Mouse (Mus musculus): ENCODE results near the gene March10. TPM values are rescaled to one million over a fixed set of nuclear protein-coding genes. Genes with fewer than 3 reads are reported as not detected.

March10 gene
- polyA plus RNA-seq, 1 experiment from 2014 or later = not detected

DNA sequence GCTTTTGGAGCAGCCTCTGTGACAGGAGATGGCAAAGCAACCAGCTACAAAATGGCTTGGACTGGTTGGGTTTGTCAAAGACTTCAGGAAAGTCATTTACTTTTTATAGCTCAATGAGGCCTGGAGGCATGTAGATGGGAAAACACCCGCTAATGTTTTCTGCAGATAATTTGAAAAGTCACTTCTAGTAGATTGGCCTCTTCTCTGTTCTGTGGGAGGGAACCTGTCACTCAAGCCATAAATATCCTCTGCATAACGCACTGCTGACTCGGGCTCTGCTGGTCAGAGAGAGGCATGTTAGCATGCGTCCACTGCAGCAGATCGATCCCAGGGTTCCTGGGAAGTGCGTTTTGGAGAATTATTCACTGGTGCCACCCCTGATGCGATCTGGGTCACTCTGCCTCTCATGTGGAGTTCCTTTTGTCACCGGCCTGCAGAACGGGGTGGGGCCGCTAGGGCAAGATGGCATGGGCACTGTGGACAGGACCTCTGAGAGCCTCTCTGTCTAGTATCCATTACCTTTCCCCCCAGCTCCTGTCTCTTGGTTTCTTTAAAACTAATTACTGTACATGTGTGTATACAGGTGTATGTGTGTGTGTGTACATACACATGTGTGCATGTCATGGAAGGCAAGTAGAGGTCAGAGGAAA lies 81.9 kb downstream of the March10 start:
- DNase-seq (ENCODE audit: low spot score) (no peak), ATAC-seq (ENCODE audit: insufficient number of reproducible peaks, low FRiP score, low TSS enrichment, low read depth) (no peak)
- H3K9ac ChIP-seq (ENCODE audit: low read length) = no peak overlapping the region
- no peak overlapping the region for H3K27ac ChIP-seq (replicated peaks; ENCODE audit: low read depth, low read length)
- no peaks in the 10 kb centered on the region for H3K9me3 ChIP-seq (ENCODE audit: control insufficient read depth, low read length)
- H3K36me3 ChIP-seq (ENCODE audit: control insufficient read depth, insufficient read depth, low read length) = no peaks in the 10 kb centered on the region
- H3K27me3 ChIP-seq (ENCODE audit: control insufficient read depth, insufficient read depth, low read length) = no peaks in the 10 kb centered on the region
- 61% methylated on average over 10 of the region's 10 CpGs for WGBS
- no peaks in the 10 kb centered on the region for H3K4me1 ChIP-seq (ENCODE audit: control insufficient read depth, insufficient read depth, low read length)
- H3K4me3 ChIP-seq (ENCODE audit: low read depth, low read length) = no peak overlapping the region
- no peak overlapping the region for H3K4me2 ChIP-seq (ENCODE audit: low read depth, severe bottlenecking)

DNA sequence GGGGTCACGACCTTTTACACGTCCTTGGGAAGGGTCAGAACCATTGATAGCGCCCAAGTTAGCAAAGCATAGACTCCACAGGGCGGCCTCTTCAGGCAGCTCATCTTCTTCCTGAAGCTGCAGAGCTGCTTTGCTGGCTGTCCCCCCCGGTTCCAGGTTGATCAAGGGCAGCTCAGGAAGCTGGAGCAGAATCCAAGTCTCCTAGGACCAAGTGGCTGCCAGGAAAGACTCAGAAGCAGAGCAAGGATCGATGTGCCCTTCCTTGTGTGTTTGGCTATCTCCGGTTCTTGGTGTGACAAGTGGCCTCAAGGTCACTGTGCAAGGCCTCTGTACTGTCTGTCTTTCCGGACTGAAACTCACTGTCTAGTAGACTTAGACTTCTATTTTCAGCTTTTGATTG lies 82.7 kb downstream of the March10 start:
- Histone ChIP-seq H3K36me3 (ENCODE audit: control insufficient read depth, insufficient read depth, low read length) (no peaks in the 10 kb centered on the region), H3K4me1 (ENCODE audit: control insufficient read depth, insufficient read depth, low read length) (no peaks in the 10 kb centered on the region), H3K9me3 (ENCODE audit: control insufficient read depth, low read length) (no peaks in the 10 kb centered on the region), H3K4me2 (ENCODE audit: low read depth, severe bottlenecking) (no peak overlapping the region), H3K27ac (replicated peaks; ENCODE audit: low read depth, low read length) (no peak overlapping the region), H3K4me3 (ENCODE audit: low read depth, low read length) (no peak overlapping the region), H3K9ac (ENCODE audit: low read length) (no peak overlapping the region), H3K27me3 (ENCODE audit: control insufficient read depth, insufficient read depth, low read length) (no peaks in the 10 kb centered on the region)
- ATAC-seq (ENCODE audit: insufficient number of reproducible peaks, low FRiP score, low TSS enrichment, low read depth) (no peak), DNase-seq (ENCODE audit: low spot score) (no peak)
- 71% methylated on average over 8 of the region's 8 CpGs for WGBS

DNA sequence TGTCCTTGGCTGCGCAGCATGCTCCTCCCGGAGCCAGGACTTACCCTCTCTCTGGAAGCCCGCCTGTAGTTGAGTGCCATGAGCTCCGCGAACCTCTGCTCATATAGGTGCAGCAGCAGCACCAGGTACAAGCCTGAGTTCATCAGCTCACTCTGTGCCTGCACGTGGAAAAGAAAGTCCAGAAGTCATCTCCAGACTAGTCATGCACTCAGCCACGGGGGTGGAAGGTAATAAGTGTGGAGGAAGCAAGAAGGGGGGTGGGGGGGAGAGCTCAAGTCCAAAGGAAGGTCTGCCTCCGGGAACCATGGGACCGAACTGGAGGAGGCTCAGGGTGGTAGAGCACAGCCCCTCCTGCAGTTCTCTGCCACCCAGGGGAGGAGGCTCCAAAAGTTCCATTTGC lies 84.7 kb downstream of the March10 start:
- Histone ChIP-seq H3K4me3 (ENCODE audit: low read depth, low read length) (no peak overlapping the region), H3K27ac (replicated peaks; ENCODE audit: low read depth, low read length) (no peak overlapping the region), H3K4me1 (ENCODE audit: control insufficient read depth, insufficient read depth, low read length) (no peaks in the 10 kb centered on the region), H3K9ac (ENCODE audit: low read length) (no peak overlapping the region), H3K27me3 (ENCODE audit: control insufficient read depth, insufficient read depth, low read length) (no peaks in the 10 kb centered on the region), H3K4me2 (ENCODE audit: low read depth, severe bottlenecking) (no peak overlapping the region), H3K36me3 (ENCODE audit: control insufficient read depth, insufficient read depth, low read length) (no peaks in the 10 kb centered on the region), H3K9me3 (ENCODE audit: control insufficient read depth, low read length) (no peaks in the 10 kb centered on the region)
- no peak for DNase-seq (ENCODE audit: low spot score)
- 82% methylated on average over 9 of the region's 9 CpGs for WGBS
- no peak for ATAC-seq (ENCODE audit: insufficient number of reproducible peaks, low FRiP score, low TSS enrichment, low read depth)

GRCm38 (mm10) chr11:105369526-105370386 lies 86.8 kb downstream of the March10 start:
- H3K4me1 ChIP-seq (ENCODE audit: control insufficient read depth, insufficient read depth, low read length) = peaks cover 2% of the 10 kb centered on the region
- ATAC-seq (ENCODE audit: insufficient number of reproducible peaks, low FRiP score, low TSS enrichment, low read depth) (no peak), DNase-seq (ENCODE audit: low spot score) (no peak)
- H3K27ac ChIP-seq (replicated peaks; ENCODE audit: low read depth, low read length) = no peak overlapping the region
- WGBS = 92% methylated on average over 13 of the region's 13 CpGs
- H3K9me3 ChIP-seq (ENCODE audit: control insufficient read depth, low read length) = no peaks in the 10 kb centered on the region
- H3K4me3 ChIP-seq (ENCODE audit: low read depth, low read length) = no peak overlapping the region
- H3K4me2 ChIP-seq (ENCODE audit: low read depth, severe bottlenecking) = no peak overlapping the region
- H3K36me3 ChIP-seq (ENCODE audit: control insufficient read depth, insufficient read depth, low read length) = no peaks in the 10 kb centered on the region
- no peak overlapping the region for H3K9ac ChIP-seq (ENCODE audit: low read length)
- no peaks in the 10 kb centered on the region for H3K27me3 ChIP-seq (ENCODE audit: control insufficient read depth, insufficient read depth, low read length)

DNA sequence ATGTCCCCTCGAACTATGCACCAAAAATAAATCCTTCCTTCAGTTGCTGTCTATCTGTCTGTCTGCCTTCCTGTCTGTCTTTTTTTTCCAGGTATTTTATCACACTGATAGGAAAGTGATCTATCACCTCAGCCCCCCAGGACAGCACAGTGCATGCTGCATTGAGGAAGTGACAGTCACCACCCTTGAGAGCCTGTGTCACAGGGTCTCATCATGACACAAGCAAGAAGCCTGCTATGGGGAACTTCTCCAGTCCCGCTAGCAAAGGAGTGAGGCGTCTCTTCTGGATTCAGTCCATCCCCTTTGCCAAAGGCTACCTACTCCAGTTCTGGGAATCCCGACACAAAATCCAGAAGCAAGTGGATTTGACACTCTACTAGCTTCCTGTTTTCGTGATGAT lies 87.7 kb downstream of the March10 start:
- no peak for ATAC-seq (ENCODE audit: insufficient number of reproducible peaks, low FRiP score, low TSS enrichment, low read depth)
- no peak overlapping the region for H3K4me2 ChIP-seq (ENCODE audit: low read depth, severe bottlenecking)

GRCm38 (mm10) chr11:105367163-105367562 lies 89.4 kb downstream of the March10 start:
- DNase-seq (ENCODE audit: low spot score) = no peak
- no peaks in the 10 kb centered on the region for H3K9me3 ChIP-seq (ENCODE audit: control insufficient read depth, low read length)

More for the DNA sequence above, 87.7 kb downstream of the March10 start:
- H3K9me3 ChIP-seq (ENCODE audit: control insufficient read depth, low read length) = no peaks in the 10 kb centered on the region
- no peak for DNase-seq (ENCODE audit: low spot score)
- H3K9ac ChIP-seq (ENCODE audit: low read length) = no peak overlapping the region
- no peaks in the 10 kb centered on the region for H3K27me3 ChIP-seq (ENCODE audit: control insufficient read depth, insufficient read depth, low read length)
- no peak overlapping the region for H3K4me3 ChIP-seq (ENCODE audit: low read depth, low read length)
- H3K36me3 ChIP-seq (ENCODE audit: control insufficient read depth, insufficient read depth, low read length) = no peaks in the 10 kb centered on the region
- peaks cover 6% of the 10 kb centered on the region for H3K4me1 ChIP-seq (ENCODE audit: control insufficient read depth, insufficient read depth, low read length)
- no peak overlapping the region for H3K27ac ChIP-seq (replicated peaks; ENCODE audit: low read depth, low read length)
- 93% methylated on average over 5 of the region's 5 CpGs for WGBS

DNA sequence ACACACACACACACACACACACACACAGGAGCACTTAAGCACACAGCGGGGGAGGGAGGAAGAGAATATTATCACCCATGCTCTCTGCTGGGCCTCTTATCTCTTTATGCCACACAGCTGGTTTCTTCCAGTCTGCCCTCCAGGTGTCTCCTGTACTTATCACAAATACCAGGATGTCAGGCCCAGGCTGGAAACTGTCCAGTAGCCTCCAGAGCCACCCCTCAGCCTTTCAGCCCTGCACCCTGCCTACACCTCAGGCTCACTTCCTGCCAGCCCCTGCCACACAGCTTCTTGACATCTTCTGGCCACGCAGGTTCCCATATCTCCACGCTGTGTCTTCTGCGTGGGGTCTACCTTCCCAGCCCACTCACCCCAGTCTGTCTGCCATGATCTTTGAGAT lies 90.5 kb downstream of the March10 start:
- no peak for ATAC-seq (ENCODE audit: insufficient number of reproducible peaks, low FRiP score, low TSS enrichment, low read depth)
- no peak for DNase-seq (ENCODE audit: low spot score)
- no peak overlapping the region for H3K4me2 ChIP-seq (ENCODE audit: low read depth, severe bottlenecking)
- no peaks in the 10 kb centered on the region for H3K27me3 ChIP-seq (ENCODE audit: control insufficient read depth, insufficient read depth, low read length)
- no peaks in the 10 kb centered on the region for H3K9me3 ChIP-seq (ENCODE audit: control insufficient read depth, low read length)
- H3K9ac ChIP-seq (ENCODE audit: low read length) = no peak overlapping the region
- H3K4me1 ChIP-seq (ENCODE audit: control insufficient read depth, insufficient read depth, low read length) = peaks cover 11% of the 10 kb centered on the region
- H3K36me3 ChIP-seq (ENCODE audit: control insufficient read depth, insufficient read depth, low read length) = no peaks in the 10 kb centered on the region
- 91% methylated on average over 3 of the region's 4 CpGs for WGBS
- H3K4me3 ChIP-seq (ENCODE audit: low read depth, low read length) = no peak overlapping the region
- no peak overlapping the region for H3K27ac ChIP-seq (replicated peaks; ENCODE audit: low read depth, low read length)

More at GRCm38 (mm10) chr11:105367163-105367562, 89.4 kb downstream of the March10 start:
- Histone ChIP-seq H3K27me3 (ENCODE audit: control insufficient read depth, insufficient read depth, low read length) (no peaks in the 10 kb centered on the region), H3K4me2 (ENCODE audit: low read depth, severe bottlenecking) (no peak overlapping the region), H3K4me1 (ENCODE audit: control insufficient read depth, insufficient read depth, low read length) (peaks cover 11% of the 10 kb centered on the region), H3K4me3 (ENCODE audit: low read depth, low read length) (no peak overlapping the region), H3K36me3 (ENCODE audit: control insufficient read depth, insufficient read depth, low read length) (no peaks in the 10 kb centered on the region), H3K9ac (ENCODE audit: low read length) (no peak overlapping the region), H3K27ac (replicated peaks; ENCODE audit: low read depth, low read length) (no peak overlapping the region)
- 84% methylated on average over 3 of the region's 3 CpGs for WGBS
- ATAC-seq (ENCODE audit: insufficient number of reproducible peaks, low FRiP score, low TSS enrichment, low read depth) = no peak

- no peak overlapping the region for H3K4me3 ChIP-seq (ENCODE audit: low read depth, low read length)
- 81% methylated on average over 3 of the region's 3 CpGs for WGBS
- H3K4me1 ChIP-seq (ENCODE audit: control insufficient read depth, insufficient read depth, low read length) = peaks cover 11% of the 10 kb centered on the region
- H3K27me3 ChIP-seq (ENCODE audit: control insufficient read depth, insufficient read depth, low read length) = no peaks in the 10 kb centered on the region
- H3K36me3 ChIP-seq (ENCODE audit: control insufficient read depth, insufficient read depth, low read length) = no peaks in the 10 kb centered on the region
- H3K9me3 ChIP-seq (ENCODE audit: control insufficient read depth, low read length) = no peaks in the 10 kb centered on the region
- no peak overlapping the region for H3K4me2 ChIP-seq (ENCODE audit: low read depth, severe bottlenecking)
- no peak overlapping the region for H3K27ac ChIP-seq (replicated peaks; ENCODE audit: low read depth, low read length)
- H3K9ac ChIP-seq (ENCODE audit: low read length) = no peak overlapping the region
- DNase-seq (ENCODE audit: low spot score) (no peak), ATAC-seq (ENCODE audit: insufficient number of reproducible peaks, low FRiP score, low TSS enrichment, low read depth) (no peak)
Measured at GRCm38 (mm10) chr11:105365611-105366010, 90.9 kb downstream of the March10 start.
